Mouse (Mus musculus): ENCODE data around the gene Mrpl53. TPM values are rescaled to one million over a fixed set of nuclear protein-coding genes. Genes with fewer than 3 reads are reported as not detected.

Mrpl53 gene
- total and polyA plus RNA-seq, 3 experiments = 52.2 to 74.0 (median 55.5) TPM

GRCm38 (mm10) chr6:83120930-83121862 lies 12.4 kb downstream of the Mrpl53 start, which contains the start of gene Wbp1:
Wbp1 (minus strand) TSS chr6:83121559.
- H3K27me3 ChIP-seq (replicated peaks) = no peaks in the 10 kb centered on the region
- dilution Hi-C loops (cut with MboI; ENCODE audit: extremely low pct_ligation_motif_present, extremely low pct_unique_long_range_greater_than_20kb, low sequenced_read_pairs) (no loop called here), in situ Hi-C loops (cut with MboI; ENCODE audit: low pct_ligation_motif_present, low pct_unique_long_range_greater_than_20kb, low sequenced_read_pairs) (no loop called here)
- no peaks in the 10 kb centered on the region for H3K9me3 ChIP-seq (replicated peaks; ENCODE audit: low read length)
- peaks cover 6% of the 10 kb centered on the region; the same call in 1 of the 2 replicates for H3K79me2 ChIP-seq (replicated peaks; ENCODE audit: control insufficient read depth, extremely low read depth, insufficient read depth, poor library complexity, severe bottlenecking)
- H3K27ac ChIP-seq (ENCODE audit: insufficient read depth, low read depth) = peak within 1 kb of the TSS; percentile 44
- DNase-seq (ENCODE audit: extremely low read depth) = peak; percentile 99
- peak within 1 kb of the TSS; percentile 65 to 73 (median 67) for H3K4me3 ChIP-seq (replicated peaks in 1 of 3; ENCODE audit: low read depth in 2 of 3, low read length in 2 of 3, poor library complexity in 1 of 3)
- peak within 1 kb of the TSS; percentile 81 for H3K4me2 ChIP-seq (ENCODE audit: insufficient read depth, low read depth, poor library complexity, severe bottlenecking)
- H3K9ac ChIP-seq (ENCODE audit: insufficient read depth, low read depth) = peak within 1 kb of the TSS; percentile 59
- TF ChIP-seq E2F4 (IDR thresholded peaks at IDR 0.05; ENCODE audit: insufficient replicate concordance, low read depth, low read length) (peak; percentile 61; the same call in 1 of the 2 replicates), ZMIZ1 (IDR thresholded peaks at IDR 0.05; ENCODE audit: low read depth, low read length) (peak; percentile 93), TCF12 (IDR thresholded peaks at IDR 0.05; ENCODE audit: low read depth, low read length) (peak; percentile 39; the same call in 1 of the 2 replicates), MYC (IDR thresholded peaks at IDR 0.05; ENCODE audit: low read depth, low read length) (0 out of 2 replicates have a peak, but pooled peaks have one; percentile 2), USF2 (conservative IDR thresholded peaks at IDR 0.05; ENCODE audit: low read depth, low read length) (no peak), ETS1 (conservative IDR thresholded peaks at IDR 0.05; ENCODE audit: low read depth, low read length) (no peak), HCFC1 (IDR thresholded peaks at IDR 0.05; ENCODE audit: low read depth, low read length) (peak; percentile 60), TBP (conservative IDR thresholded peaks at IDR 0.05; ENCODE audit: low read depth, low read length) (0 out of 2 replicates have a peak, but pooled peaks have one; percentile 44), MAZ (IDR thresholded peaks at IDR 0.05; ENCODE audit: low read depth, low read length) (0 out of 2 replicates have a peak, but pooled peaks have one; percentile 17), MAX (IDR thresholded peaks at IDR 0.05; ENCODE audit: low read length) (peak; percentile 66), ELF1 (IDR thresholded peaks at IDR 0.05; ENCODE audit: low read depth, low read length) (0 out of 2 replicates have a peak, but pooled peaks have one; percentile 12), MXI1 (IDR thresholded peaks at IDR 0.05; ENCODE audit: low read depth, low read length) (peak; percentile 74; the same call in 1 of the 2 replicates), POLR2AphosphoS2 (IDR thresholded peaks at IDR 0.05; ENCODE audit: low read depth, low read length) (peak; percentile 44; the same call in 1 of the 2 replicates), NELFE (IDR thresholded peaks at IDR 0.05; ENCODE audit: low read depth, low read length) (peak; percentile 14), NRF1 (IDR thresholded peaks at IDR 0.05; ENCODE audit: low read depth, low read length) (peak; percentile 56), CHD2 (IDR thresholded peaks at IDR 0.05; ENCODE audit: low read length) (peak; percentile 87), ZC3H11A (IDR thresholded peaks at IDR 0.05; ENCODE audit: low read depth, low read length) (no peak), MEF2A (IDR thresholded peaks at IDR 0.05; ENCODE audit: borderline replicate concordance, low read depth, low read length) (0 out of 2 replicates have a peak, but pooled peaks have one; percentile 32), POLR2A (IDR thresholded peaks at IDR 0.05; ENCODE audit: low read depth, low read length) (peak; percentile 83), USF1 (IDR thresholded peaks at IDR 0.05; ENCODE audit: low read depth, low read length) (peak; percentile 11; the same call in 1 of the 2 replicates), ZNF384 (IDR thresholded peaks at IDR 0.05; ENCODE audit: low read depth, low read length) (no peak), JUND (conservative IDR thresholded peaks at IDR 0.05; ENCODE audit: low read depth, low read length) (no peak), UBTF (IDR thresholded peaks at IDR 0.05; ENCODE audit: low read depth, low read length) (peak; percentile 58; the same call in 1 of the 2 replicates)
- H3K36me3 ChIP-seq (replicated peaks in 1 of 2; ENCODE audit: control insufficient read depth in 1 of 2, insufficient read depth in 1 of 2, low read length in 1 of 2) = peaks cover 18 to 38% of the 10 kb centered on the region in 2 experiments
- H3K4me1 ChIP-seq (ENCODE audit: control insufficient read depth in 1 of 2, insufficient read depth in 2 of 2) = peaks cover 27 to 77% of the 10 kb centered on the region in 2 experiments

Data from CH12.LX (cell line).